Mouse (Mus musculus) cerebellum, adult 18-20 months (tissue): Measurements from ENCODE around the gene Klhl32.
A peak's percentile ranks its signal among the peaks of the same experiment; 100 is the strongest.

Source experiments
- DNase-seq, 2 experiments: peaks; one replicate each; pipeline ENCODE4 v3.0.0; 2021

Klhl32 gene

GRCm38 (mm10) chr4:24626686-24627085 lies 224.2 kb downstream of the Klhl32 start:
- no peak for DNase-seq

GRCm38 (mm10) chr4:24625951-24626584 lies 224.9 kb downstream of the Klhl32 start:
- DNase-seq: no peak

- peak; percentile 35 to 42 for DNase-seq
Measured at GRCm38 (mm10) chr4:24621422-24622187, 229.3 kb downstream of the Klhl32 start.

GRCm38 (mm10) chr4:24620440-24620839 lies 230.5 kb downstream of the Klhl32 start:
- DNase-seq: no peak

GRCm38 (mm10) chr4:24620005-24620404 lies 230.9 kb downstream of the Klhl32 start:
- no peak for DNase-seq

GRCm38 (mm10) chr4:24609564-24609963 lies 241.4 kb downstream of the Klhl32 start:
- no peak for DNase-seq

- DNase-seq: no peak
Measured at GRCm38 (mm10) chr4:24609085-24609484, 241.8 kb downstream of the Klhl32 start.

- no peak for DNase-seq
Measured at GRCm38 (mm10) chr4:24601711-24602110, 249.2 kb downstream of the Klhl32 start.

- no peak for DNase-seq
Measured at GRCm38 (mm10) chr4:24598637-24599036, 252.3 kb downstream of the Klhl32 start.

- no peak for DNase-seq
Measured at GRCm38 (mm10) chr4:24596942-24597611, 253.8 kb downstream of the Klhl32 start.

- no peak for DNase-seq
Measured at GRCm38 (mm10) chr4:24594824-24595223, 256.1 kb downstream of the Klhl32 start.

GRCm38 (mm10) chr4:24583997-24584396 lies 266.9 kb downstream of the Klhl32 start:
- no peak for DNase-seq

GRCm38 (mm10) chr4:24582295-24582694 lies 268.6 kb downstream of the Klhl32 start:
- DNase-seq: no peak

- no peak for DNase-seq
Measured at GRCm38 (mm10) chr4:24577594-24577993, 273.3 kb downstream of the Klhl32 start.

GRCm38 (mm10) chr4:24574276-24574675 lies 276.6 kb downstream of the Klhl32 start:
- DNase-seq: peak; percentile 66 to 80

GRCm38 (mm10) chr4:24568989-24569556 lies 281.9 kb downstream of the Klhl32 start:
- no peak for DNase-seq

- no peak for DNase-seq
Measured at GRCm38 (mm10) chr4:24568026-24568425, 282.9 kb downstream of the Klhl32 start.
